Comparison of ENCODE assay signal across 10 mouse cellular contexts in genomic region chr1:157019892-157020291, GRCm38 (mm10).
DNase-seq lines count a peak whose midpoint lies in the region; ATAC-seq and TF ChIP-seq lines count a peak whose summit lies in the region.
"Had no signal": no experiment of that assay in that cellular context is flagged by ENCODE, and none has a peak within 500 bp of the region (broad histone marks: within the 10 kb centered on the region; RNA-seq: fewer than 3 reads in every experiment).

No protein-coding gene starts in this region.

- WGBS in forebrain, postnatal 0 days = 40% methylated on average over 7 of the region's 7 CpGs
- 69% methylated on average over 7 of the region's 7 CpGs for WGBS in forebrain, embryonic 12.5 days
- 69% methylated on average over 7 of the region's 7 CpGs for WGBS in limb, embryonic 10.5 days

- H3K9ac ChIP-seq in forebrain, postnatal 0 days = no peak overlapping the region
- no peak overlapping the region for H3K9ac ChIP-seq in forebrain, embryonic 12.5 days

- intact Hi-C loops in left cerebral cortex, postnatal 10 days (cut with DNase I) = no loop called here

- no peak overlapping the region for H3K4me2 ChIP-seq in forebrain, postnatal 0 days (ENCODE audit: low read depth)
- no peak overlapping the region for H3K4me2 ChIP-seq in forebrain, embryonic 12.5 days

- no peak overlapping the region for H3K4me3 ChIP-seq in forebrain, postnatal 0 days (ENCODE audit: low read depth, low read length)
- H3K4me3 ChIP-seq in forebrain, embryonic 12.5 days (replicated peaks) = no peak overlapping the region
- H3K4me3 ChIP-seq in C2C12 (ENCODE audit: insufficient read depth, poor library complexity, severe bottlenecking) = no peak overlapping the region
- H3K4me3 ChIP-seq in limb, embryonic 10.5 days = no peak overlapping the region
- H3K4me3 ChIP-seq: forebrain, embryonic 10.5 days had no signal

- no peak overlapping the region for H3ac ChIP-seq in C2C12 (ENCODE audit: control insufficient read depth, insufficient read length, low read depth)

- no peaks in the 10 kb centered on the region for H3K36me3 ChIP-seq in forebrain, postnatal 0 days (ENCODE audit: insufficient read depth)
- H3K36me3 ChIP-seq in forebrain, embryonic 12.5 days (replicated peaks) = no peaks in the 10 kb centered on the region
- no peaks in the 10 kb centered on the region for H3K36me3 ChIP-seq in C2C12 (ENCODE audit: control insufficient read depth, insufficient read depth)
- H3K36me3 ChIP-seq in limb, embryonic 10.5 days = no peaks in the 10 kb centered on the region
- H3K36me3 ChIP-seq: forebrain, embryonic 10.5 days had no signal

- TF ChIP-seq CTCF in forebrain, postnatal 0 days (IDR thresholded peaks at IDR 0.05; ENCODE audit: low read depth) = no peak
- no peak for TF ChIP-seq CTCF in C2C12 (IDR thresholded peaks at IDR 0.05; ENCODE audit: control insufficient read depth, insufficient read depth, insufficient read length)

- no peaks in the 10 kb centered on the region for H3K9me3 ChIP-seq in forebrain, postnatal 0 days (ENCODE audit: low read length)
- no peaks in the 10 kb centered on the region for H3K9me3 ChIP-seq in forebrain, embryonic 12.5 days
- no peaks in the 10 kb centered on the region for H3K9me3 ChIP-seq in limb, embryonic 10.5 days (replicated peaks)
- H3K9me3 ChIP-seq: forebrain, embryonic 10.5 days had no signal

- no peaks in the 10 kb centered on the region for H3K27me3 ChIP-seq in forebrain, postnatal 0 days (ENCODE audit: insufficient read depth, low read length)
- no peaks in the 10 kb centered on the region for H3K27me3 ChIP-seq in forebrain, embryonic 12.5 days
- no peaks in the 10 kb centered on the region for H3K27me3 ChIP-seq in C2C12 (ENCODE audit: control insufficient read depth, insufficient read depth, insufficient read length)
- no peaks in the 10 kb centered on the region for H3K27me3 ChIP-seq in limb, embryonic 10.5 days (ENCODE audit: low read depth, poor library complexity, severe bottlenecking)

- H3K79me2 ChIP-seq in C2C12 (ENCODE audit: control insufficient read depth, insufficient read depth) = no peaks in the 10 kb centered on the region

- peak; percentile 23; the same call in 1 of the 2 replicates for ATAC-seq in forebrain, postnatal 0 days
- ATAC-seq in forebrain, embryonic 12.5 days (ENCODE audit: low FRiP score) = no peak
- ATAC-seq in cerebellum, adult (ENCODE audit: insufficient number of reproducible peaks, low FRiP score, low TSS enrichment) = no peak

- H3K4me1 ChIP-seq in forebrain, postnatal 0 days (ENCODE audit: insufficient read depth) = no peaks in the 10 kb centered on the region
- peaks cover 8% of the 10 kb centered on the region; the same call in 1 of the 2 replicates for H3K4me1 ChIP-seq in forebrain, embryonic 12.5 days
- H3K4me1 ChIP-seq in limb, embryonic 10.5 days = peaks cover 6% of the 10 kb centered on the region; the same call in 1 of the 2 replicates

- no peak for DNase-seq in forebrain, postnatal 0 days
- peak; percentile 44 to 57 for DNase-seq in left cerebral cortex, adult 9 months (ENCODE audit: low spot score in 2 of 2)
- no peak for DNase-seq in left cerebral cortex, postnatal 10 days (ENCODE audit: extremely low spot score in 1 of 2, low spot score in 2 of 2)
- DNase-seq in limb, embryonic 10.5 days (ENCODE audit: low spot score) = peak; percentile 21
- DNase-seq in lung, postnatal 4 days = no peak
- DNase-seq: kidney, postnatal 4 days had no signal

- no peaks in the 10 kb centered on the region for H3K79me3 ChIP-seq in C2C12 (ENCODE audit: low read depth)

- no peak overlapping the region for H3K27ac ChIP-seq in forebrain, postnatal 0 days (ENCODE audit: low read depth, low read length)
- no peak overlapping the region for H3K27ac ChIP-seq in forebrain, embryonic 12.5 days
- no peak overlapping the region for H3K27ac ChIP-seq in limb, embryonic 10.5 days
- H3K27ac ChIP-seq: forebrain, embryonic 10.5 days had no signal

TF ChIP-seq in C2C12, 6 proteins besides CTCF, POLR2A, EP300 and RAD21:
- TF ChIP-seq CEBPB (IDR thresholded peaks at IDR 0.05; ENCODE audit: low read depth) (no peak), USF1 (IDR thresholded peaks at IDR 0.05; ENCODE audit: low read depth) (peak; percentile 67)

Comparison
In these comparisons a context has a peak if more than half of its experiments do, and no peak if none do; other contexts are left out.
1. DNase-seq: peak in left cerebral cortex, adult 9 months (2 of 2) and limb, embryonic 10.5 days (single experiment); none in forebrain, postnatal 0 days (single experiment), left cerebral cortex, postnatal 10 days (0 of 2) and lung, postnatal 4 days (0 of 2).